Mouse (Mus musculus) 3T3-L1 (cell line): ENCODE measurements around the gene Lrrn4cl.
"Not testable (repeated sequence)": the region's sequence is repeated elsewhere in the genome, so short reads cannot be mapped to it uniquely, and the experiment has no call there.

Experiments
- DNase-seq: peaks from one replicate; pipeline ENCODE4 v3.0.0-alpha.2; 2015; ENCODE audit warnings: low read depth, low spot score

Lrrn4cl gene

GRCm38 (mm10) chr19:8881034-8881392 lies 30.4 kb downstream of the Lrrn4cl start:
- DNase-seq = no peak

GRCm38 (mm10) chr19:8883616-8884015 lies 33.0 kb downstream of the Lrrn4cl start, which contains the start of the genes Lbhd1 and Gm49403:
Lbhd1 (plus strand) TSS chr19:8883732.
Gm49403 (plus strand) TSS chr19:8883930.
- no peak for DNase-seq

- DNase-seq = peak; percentile 37
Observed at GRCm38 (mm10) chr19:8886916-8887584, 36.5 kb downstream of the Lrrn4cl start.

GRCm38 (mm10) chr19:8887585-8888463 lies 37.3 kb downstream of the Lrrn4cl start:
- DNase-seq = peak; percentile 36

GRCm38 (mm10) chr19:8888511-8889385 lies 38.2 kb downstream of the Lrrn4cl start, which contains the start of the genes 1810009A15Rik and Gm49416:
1810009A15Rik (plus strand) TSS chr19:8888853.
Gm49416 (plus strand) TSS chr19:8888926.
- DNase-seq = peak; percentile 98

GRCm38 (mm10) chr19:8892829-8893766 lies 42.5 kb downstream of the Lrrn4cl start, which contains the start of gene Ints5:
Ints5 (plus strand) TSS chr19:8893005.
- DNase-seq = peak; percentile 92

- no peak for DNase-seq
Observed at GRCm38 (mm10) chr19:8895397-8895960, 44.9 kb downstream of the Lrrn4cl start.

- not testable (repeated sequence) for DNase-seq
Observed at GRCm38 (mm10) chr19:8896231-8896630, 45.7 kb downstream of the Lrrn4cl start.

GRCm38 (mm10) chr19:8897211-8897864 lies 46.8 kb downstream of the Lrrn4cl start:
- DNase-seq = peak; percentile 82

GRCm38 (mm10) chr19:8897865-8898495 lies 47.4 kb downstream of the Lrrn4cl start, which contains the start of gene Ganab:
Ganab (plus strand) TSS chr19:8898071.
- DNase-seq = peak; percentile 99

GRCm38 (mm10) chr19:8898576-8898975 lies 48.0 kb downstream of the Lrrn4cl start:
- peak; percentile 68 for DNase-seq

- DNase-seq = peak; percentile 24
Observed at GRCm38 (mm10) chr19:8899079-8899478, 48.5 kb downstream of the Lrrn4cl start.

- no peak for DNase-seq
Observed at GRCm38 (mm10) chr19:8903412-8903811, 52.8 kb downstream of the Lrrn4cl start.
